Mouse (Mus musculus): Measurements from ENCODE around the gene Ankrd23.

Ankrd23 gene

DNA sequence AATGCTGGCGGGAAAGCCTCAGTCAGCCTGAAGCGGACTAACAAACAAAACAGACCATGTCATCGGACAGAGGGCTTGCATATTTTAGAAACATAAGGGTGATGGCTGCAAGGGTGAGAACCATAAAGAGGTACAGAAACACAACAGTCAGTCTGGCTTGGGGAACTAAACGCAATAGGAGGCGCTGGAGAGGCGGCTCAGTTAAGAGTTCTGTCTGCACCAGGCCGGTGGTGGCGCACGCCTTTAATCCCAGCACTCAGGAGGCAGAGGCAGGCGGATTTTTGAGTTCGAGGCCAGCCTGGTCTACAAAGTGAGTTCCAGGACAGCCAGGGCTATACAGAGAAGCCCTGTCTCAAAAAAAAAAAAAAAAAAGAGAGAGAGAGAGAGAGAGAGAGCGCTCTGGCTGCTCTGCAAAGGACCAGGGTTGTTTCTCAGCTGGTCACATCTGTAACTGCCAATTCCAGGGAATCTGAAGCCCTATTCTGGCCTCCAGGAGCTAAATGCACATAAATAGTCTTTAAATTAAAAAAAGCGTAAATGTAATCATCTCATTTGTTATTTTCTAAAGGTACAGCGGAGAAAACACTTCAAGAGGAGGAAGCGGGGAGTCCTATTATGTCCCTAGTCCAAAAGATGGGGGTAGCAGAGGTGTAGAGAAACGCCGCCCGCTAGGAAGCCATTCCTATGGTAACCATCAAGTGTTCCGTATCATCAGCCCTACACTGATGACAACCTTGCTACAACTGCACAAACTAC is 9.3 kb upstream of the Ankrd23 start:
- no peak for DNase-seq (ENCODE audit: low read depth, low spot score)

DNA sequence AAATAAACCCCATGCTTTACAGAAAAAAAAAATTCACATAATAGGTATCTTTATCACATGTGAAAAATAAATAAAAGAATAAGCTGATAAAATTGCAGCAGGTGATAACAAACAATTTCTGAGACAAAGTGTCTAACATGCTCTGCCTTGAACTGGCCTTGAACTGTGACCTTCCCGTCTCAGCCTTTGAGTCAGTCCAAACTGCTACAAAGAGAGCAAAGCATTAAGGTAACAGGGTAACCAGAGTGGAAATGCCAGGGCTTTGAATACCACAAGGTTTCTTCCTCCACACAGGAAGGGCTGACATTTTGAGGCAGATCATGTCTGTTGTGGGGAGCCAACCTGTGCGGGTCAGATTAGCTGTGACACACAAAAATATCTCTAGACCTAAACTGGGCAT is 8.7 kb upstream of the Ankrd23 start:
- no peak for DNase-seq (ENCODE audit: low read depth, low spot score)

DNA sequence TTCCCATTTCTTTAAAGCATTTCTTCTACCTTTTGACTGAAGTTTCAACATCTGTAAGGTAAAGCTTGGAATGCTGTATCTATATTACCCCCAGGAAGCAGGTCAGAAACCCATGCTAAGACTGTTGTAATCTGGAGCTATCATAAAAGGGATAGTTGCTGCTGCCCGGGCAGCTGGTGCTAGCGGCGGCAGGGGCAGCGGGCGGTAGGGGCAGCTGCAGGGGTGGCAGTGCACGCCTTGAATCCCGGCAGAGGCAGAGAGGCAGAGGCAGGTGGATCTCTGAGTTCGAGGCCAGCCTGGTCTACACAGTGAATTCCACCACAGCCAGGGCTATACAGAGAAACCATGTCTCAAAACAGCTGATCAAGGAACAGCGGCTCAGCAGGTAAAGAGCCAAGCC is 6.2 kb upstream of the Ankrd23 start:
- DNase-seq (ENCODE audit: low read depth, low spot score) = no peak

DNA sequence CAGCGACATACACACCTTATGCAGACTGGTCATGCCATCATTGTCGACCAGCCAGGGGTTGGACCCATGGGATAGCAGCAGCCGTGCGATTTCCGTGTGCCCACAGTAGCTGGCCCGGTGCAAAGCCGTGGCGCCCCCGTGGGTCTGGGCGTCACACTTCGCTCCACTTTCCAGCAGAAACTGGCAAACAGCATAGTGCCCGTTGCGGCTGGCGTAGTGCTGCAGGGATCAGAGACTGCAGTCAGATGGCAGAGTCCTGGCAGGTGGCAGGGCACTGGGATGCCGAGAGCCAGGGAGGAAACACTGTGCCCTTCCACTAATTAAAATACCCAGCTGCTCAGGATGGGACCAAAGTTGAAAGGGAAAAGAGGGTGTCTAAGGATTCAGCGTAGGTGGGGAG is 5.2 kb upstream of the Ankrd23 start:
- DNase-seq (ENCODE audit: low read depth, low spot score) = no peak

DNA sequence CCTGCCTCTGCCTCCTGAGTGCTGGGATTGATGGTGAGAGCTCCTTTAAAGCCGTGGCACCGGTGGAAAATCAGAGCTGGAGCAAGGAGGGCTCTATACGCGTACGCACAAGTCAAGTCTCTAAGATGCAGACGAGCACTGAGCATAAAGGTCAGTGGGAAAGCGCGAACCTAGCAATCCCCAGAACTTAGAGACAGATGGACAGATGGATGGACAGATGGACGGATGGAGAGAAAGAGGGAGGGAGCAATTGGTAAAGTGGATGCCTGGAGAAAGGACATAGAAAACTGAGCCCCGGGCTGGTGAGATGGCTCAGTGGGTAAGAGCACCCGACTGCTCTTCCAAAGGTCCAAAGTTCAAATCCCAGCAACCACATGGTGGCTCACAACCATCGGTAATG is 4.1 kb upstream of the Ankrd23 start:
- no peak for DNase-seq (ENCODE audit: low read depth, low spot score)

DNA sequence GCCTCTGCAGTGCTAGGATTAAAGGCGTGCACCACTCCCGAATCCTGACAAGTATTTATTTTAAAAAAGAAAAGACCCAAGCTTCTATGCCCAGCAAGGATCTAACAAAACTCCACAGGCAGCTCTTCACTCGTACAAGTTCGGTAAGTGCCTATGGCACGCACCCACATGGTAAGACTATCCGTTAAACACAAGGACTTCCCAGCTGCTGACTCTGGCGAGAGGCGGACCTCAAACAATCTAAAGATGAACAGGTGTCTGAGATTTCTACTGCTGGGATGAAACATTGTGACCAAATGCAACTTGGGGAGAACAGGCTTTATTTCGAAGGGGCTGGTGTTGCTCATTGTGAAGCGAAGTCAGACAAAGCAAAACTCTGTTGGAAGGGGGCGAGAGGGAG is 3.4 kb upstream of the Ankrd23 start:
- DNase-seq (ENCODE audit: low read depth, low spot score) = no peak

DNA sequence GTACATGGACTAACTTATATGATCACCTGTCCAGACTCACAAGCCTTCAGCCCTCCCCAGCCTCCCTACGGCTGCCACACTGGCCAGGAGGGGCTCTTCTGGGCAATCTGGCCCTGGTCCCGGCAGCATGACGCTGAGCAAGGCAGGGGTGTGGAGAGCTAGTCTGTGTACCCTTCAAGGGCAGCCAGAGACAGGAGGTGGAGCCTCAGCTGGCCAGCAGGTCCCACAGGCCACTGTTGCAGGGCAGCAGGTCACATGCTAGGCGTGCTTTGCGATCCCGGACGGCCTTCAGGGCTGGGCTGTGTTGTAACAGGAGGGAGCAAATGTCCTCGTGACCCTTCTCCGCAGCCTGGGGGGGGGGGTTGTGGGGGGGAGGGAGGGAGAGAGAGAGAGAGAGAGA is 2.5 kb upstream of the Ankrd23 start, which contains the start of gene Gm42417:
Gene Gm42417, minus strand, starts transcription at position 244 of the 400 bp plus-strand sequence.
- no peak for DNase-seq (ENCODE audit: low read depth, low spot score)

DNA sequence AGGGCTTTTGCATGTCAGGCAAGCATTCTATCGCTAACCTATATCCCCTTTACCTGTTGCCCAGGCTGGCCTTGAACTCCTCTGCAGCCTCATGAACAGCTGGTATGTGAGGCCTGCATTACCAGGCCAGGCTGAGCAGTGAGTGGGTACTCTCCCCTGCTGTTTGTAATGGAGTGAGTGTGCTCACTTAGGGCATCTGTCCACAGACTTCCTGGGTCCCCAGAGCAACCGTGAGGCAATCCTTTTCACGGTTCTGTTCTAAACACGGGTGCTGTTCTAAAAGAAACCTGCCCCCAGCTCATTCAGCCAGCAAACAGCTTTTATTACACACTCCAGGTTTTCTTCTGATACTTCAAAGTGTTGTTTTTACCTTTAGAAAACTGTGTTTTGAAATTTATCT is 2.0 kb upstream of the Ankrd23 start:
- no peak for DNase-seq (ENCODE audit: low read depth, low spot score)

DNA sequence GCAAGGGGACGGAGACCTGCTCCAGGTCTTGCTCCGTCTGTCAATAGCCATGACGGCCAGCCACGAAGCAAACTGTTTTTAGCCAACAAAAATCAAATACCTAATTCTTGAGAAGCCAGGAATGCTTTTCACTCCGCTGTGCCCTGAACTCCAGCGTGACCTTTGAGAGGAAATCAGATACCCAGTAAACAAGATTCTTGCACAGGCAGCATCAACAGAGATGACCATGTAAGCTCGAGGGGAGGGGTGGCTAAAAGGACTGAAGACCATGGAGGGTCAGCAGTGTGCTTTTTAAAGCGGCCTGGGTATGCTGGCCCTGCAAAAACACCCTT is 320 bp downstream of the Ankrd23 start:
- DNase-seq (ENCODE audit: low read depth, low spot score) = no peak

DNA sequence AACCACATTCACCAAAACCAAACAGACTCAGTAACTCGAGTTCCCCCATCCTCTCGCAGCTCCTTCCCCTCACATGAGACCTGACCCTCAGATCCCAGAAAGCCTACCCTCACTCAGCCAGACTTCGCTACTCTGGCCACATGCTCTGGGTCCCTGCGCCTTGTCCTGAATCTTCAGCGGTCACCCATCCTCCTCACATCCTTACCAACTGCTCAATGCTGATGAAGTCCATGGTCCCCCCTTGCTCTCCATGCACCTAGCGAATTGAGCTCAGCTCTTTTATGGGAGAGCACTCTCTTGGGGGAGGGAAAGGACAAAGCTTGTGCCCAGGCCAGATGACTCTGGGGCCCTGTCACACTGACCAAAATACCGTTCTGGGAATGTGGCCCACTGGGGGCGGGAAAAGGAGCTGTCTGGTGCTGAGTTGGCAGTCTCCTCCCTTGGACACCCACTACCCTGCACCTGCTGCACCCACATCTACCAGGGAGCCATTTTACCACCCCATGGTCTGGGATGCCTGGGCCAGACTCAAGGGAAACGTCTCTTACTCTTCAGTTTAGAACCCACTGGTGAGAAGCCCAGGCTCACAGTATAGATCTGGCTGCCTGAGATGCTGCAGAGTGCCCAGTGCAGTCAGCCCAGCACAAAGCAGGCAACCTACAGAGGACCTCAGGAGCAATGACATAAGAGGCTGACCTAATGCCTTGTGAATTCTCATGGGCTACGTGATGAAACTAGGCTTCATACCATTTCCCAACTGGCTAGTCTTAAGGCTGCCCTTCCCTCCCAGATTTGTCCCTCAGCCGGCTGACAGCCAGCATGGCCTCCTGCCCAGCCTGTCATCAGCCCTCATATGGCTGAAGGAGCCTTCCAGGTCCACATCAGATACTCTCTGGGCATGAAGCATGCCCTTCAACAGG is 946 bp downstream of the Ankrd23 start:
- DNase-seq (ENCODE audit: low read depth, low spot score) = no peak

DNA sequence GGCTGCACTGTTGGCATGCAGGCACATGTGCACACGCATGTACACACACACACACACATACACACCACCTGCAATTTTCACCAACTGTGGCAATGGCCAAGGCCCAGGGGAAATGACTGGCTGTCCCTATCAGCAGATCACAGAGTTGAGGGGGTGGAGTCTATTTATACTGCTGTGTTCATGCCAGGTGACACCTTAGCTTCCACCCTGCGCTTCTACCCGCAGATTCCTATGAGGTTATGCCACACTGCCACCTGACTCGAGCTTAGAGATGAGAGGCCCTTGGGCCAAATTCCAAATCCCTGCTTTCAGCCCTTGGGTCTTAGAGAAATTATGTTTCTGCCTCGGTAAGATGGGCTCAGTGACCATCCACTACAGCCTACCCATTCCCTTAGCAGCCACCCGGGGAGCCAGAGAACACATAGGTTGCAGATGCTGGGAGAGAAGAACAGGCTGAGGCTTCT is 2.1 kb downstream of the Ankrd23 start:
- DNase-seq (ENCODE audit: low read depth, low spot score) = no peak

DNA sequence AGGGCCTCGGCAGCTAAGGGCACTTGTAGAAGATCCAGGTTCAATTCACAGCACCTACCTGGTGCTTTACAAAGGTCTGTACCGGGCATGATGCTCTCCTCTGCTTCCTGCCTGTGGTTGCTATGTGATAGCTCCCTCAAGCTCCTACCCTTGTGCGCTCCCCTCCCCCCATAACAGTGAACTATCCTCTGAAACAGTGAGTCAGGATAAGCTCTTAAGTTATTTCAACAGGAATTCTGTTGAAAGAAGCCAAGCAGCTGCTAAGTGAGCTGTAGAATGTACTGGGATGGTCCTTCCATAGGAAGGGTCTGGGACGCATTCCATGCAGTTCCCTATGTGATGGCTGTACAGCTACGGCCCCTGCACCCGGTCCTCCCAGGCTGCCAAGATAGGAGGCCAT is 3.1 kb downstream of the Ankrd23 start:
- DNase-seq (ENCODE audit: low read depth, low spot score) = no peak

DNA sequence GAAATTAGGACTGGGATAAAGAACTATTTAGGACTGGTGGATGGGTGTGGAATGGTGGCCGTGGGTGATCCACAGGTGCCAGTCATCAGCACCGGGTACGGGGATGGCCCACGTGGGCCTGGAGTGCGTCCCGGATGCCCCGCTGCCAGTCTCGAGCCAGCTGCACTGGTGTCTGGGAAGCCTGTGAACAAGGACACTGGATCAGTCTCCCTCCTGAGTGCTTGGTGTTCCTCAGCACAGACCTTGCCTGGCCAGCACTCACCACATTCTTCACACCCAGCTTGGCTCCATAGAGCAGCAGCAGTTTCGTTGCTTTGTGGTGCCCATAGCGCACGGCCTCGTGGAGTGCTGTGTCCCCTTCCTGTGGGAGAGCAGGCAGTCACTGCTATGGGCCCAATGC is 5.2 kb downstream of the Ankrd23 start:
- no peak for DNase-seq (ENCODE audit: low read depth, low spot score)

DNA sequence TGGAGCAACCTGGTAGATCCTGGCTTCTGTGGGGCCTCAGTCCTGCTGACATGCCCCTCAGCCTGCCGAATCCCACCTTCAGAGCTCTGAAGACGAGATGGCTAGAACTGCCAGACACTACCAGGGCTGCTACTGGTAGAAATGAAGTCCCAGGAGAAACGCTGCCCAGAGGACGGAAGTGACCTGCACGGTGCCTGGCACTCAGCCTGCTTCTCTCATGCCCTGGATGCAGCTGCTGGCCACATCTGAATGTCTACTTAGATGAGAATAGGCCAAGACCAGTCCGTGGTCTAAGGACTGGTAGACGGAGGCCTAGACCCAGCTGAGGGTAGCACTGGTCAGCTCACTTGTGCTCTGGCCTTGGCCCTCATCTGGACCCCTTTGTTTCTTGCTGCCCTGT is 5.7 kb downstream of the Ankrd23 start:
- DNase-seq (ENCODE audit: low read depth, low spot score) = no peak

DNA sequence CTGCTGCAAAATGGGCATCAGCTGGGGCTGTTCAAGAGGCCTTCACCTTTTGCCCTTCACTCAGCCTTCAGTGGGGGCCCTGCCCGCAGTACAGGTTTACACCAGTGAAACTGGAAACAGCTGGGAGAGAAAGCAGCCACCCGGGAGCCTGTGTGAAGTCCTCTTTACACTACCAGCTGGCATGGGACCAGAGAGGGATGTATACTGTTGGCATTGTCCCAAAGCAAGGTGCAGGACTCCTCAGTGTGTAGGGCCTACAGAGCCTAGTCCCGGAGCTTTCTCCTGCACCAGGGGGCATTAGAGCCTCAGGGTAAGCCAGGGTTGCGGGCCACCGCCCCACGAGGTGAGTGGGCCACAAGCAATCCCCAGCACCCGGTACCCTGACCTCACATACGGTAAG is 6.2 kb downstream of the Ankrd23 start:
- DNase-seq (ENCODE audit: low read depth, low spot score) = no peak

DNA sequence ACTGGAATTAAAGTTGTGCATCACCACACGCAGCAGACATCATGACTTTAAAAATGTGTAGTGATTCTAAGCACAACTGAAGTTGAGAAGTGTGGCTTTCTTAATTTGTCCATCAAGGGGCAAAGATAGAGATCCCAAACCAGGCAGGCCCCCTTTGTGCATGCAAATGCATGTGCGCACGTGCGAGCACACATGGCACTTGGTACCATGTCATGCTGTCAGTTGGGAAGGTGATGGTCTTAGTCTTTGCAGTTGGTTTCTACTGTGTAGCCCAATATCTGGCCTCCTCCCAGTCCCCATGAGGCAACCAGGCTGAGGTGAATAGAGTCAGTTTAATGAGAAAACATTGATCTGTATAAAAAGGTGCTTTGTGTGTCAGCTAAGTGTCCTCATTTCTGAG is 6.8 kb downstream of the Ankrd23 start:
- no peak for DNase-seq (ENCODE audit: low read depth, low spot score)

DNA sequence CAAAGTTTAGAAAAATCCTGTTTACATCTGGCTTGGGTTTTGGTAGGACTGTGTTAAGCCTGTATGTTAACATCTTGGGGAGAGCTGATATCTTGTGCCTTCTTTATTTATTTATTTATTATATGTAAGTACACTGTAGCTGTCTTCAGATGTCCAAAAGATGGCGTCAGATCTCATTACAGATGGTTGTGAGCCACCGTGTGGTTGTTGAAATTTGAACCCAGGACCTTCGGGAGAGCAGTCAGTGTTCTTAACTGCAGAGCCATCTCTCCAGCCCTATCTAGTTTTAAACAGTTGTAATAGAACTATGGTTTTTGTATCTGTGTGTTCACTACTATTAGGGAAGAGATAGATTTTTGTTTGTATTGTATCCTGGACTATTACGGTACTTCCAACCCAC is 7.4 kb downstream of the Ankrd23 start:
- DNase-seq (ENCODE audit: low read depth, low spot score) = no peak

DNA sequence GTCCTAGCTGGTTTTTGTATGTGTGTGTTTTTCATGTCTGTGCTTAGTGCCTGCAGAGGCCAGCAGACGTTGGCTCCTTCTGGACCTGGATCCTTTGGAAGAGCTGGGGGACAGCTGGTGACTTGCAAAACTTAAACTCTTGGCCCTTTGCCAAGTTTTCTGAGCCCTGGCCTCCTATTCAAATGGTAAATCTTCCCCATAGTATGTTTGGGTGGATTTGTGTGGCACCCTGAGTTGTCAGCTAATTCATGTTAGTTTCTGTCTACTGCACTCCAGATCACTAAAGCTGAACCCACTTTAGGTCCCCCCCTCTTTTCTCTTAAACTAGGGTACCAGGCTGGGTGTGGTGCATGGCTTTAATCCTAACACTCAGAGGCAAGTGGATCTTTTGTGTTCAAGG is 8.3 kb downstream of the Ankrd23 start:
- no peak for DNase-seq (ENCODE audit: low read depth, low spot score)

DNA sequence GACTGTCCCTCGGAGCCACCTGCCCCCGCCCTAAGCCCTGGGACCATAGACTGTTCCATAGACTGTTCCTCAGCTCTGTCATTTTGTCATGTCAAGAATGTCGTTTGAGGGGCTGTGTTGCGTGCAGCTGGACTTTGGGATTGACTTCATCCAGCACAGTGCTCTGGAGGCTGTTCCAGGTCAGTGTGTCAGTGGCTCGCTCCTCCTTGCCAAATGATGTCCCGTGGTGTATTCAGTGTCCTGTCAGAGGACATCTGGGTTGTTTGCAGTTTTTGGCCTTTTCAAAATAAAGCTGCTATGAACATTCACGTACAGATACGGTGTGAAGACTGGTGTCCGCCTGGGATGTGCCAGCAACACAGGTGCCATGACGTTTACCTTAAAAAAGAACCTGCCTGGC is 9.8 kb downstream of the Ankrd23 start:
- DNase-seq (ENCODE audit: low read depth, low spot score) = no peak

DNA sequence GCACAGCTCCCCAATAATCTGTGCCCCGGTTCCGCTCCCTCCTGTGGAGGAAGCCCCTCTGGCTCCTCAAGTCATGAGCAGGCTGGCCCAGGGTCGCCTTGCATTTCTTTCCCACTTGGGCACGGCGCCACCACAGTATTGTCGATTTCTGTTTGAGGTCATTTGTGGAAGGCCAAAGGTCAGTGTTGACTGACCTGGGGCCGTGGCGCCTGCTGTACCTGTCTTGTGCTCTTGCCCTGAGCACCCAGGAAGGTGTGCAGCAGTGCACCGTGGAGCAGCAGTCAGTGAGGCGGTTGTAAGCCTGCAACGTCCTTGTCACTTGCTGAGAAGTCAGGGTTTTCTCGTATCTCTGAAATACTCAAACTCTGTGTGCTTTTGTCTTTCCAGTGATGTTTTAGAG is 10.9 kb downstream of the Ankrd23 start:
- DNase-seq (ENCODE audit: low read depth, low spot score) = no peak

DNA sequence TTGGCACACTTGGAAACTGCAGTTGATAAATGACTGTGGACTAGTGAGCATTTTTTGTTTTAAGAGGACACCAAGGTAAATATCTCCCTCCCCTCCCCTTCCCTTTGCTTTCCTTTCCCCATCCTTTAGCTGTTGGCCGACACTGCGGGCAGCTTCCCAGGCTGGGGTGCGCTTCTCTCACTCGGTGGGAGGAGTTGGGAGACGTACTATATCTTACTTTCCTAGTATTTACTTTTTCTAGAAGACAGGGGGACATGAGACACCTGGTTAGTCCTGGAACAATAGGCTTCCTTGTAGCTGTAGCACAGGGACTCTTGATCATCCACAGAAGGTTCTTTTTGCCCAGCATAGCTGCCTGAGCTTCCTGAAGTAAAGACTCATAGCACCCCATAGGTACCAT is 12.6 kb downstream of the Ankrd23 start:
- DNase-seq (ENCODE audit: low read depth, low spot score) = no peak

DNA sequence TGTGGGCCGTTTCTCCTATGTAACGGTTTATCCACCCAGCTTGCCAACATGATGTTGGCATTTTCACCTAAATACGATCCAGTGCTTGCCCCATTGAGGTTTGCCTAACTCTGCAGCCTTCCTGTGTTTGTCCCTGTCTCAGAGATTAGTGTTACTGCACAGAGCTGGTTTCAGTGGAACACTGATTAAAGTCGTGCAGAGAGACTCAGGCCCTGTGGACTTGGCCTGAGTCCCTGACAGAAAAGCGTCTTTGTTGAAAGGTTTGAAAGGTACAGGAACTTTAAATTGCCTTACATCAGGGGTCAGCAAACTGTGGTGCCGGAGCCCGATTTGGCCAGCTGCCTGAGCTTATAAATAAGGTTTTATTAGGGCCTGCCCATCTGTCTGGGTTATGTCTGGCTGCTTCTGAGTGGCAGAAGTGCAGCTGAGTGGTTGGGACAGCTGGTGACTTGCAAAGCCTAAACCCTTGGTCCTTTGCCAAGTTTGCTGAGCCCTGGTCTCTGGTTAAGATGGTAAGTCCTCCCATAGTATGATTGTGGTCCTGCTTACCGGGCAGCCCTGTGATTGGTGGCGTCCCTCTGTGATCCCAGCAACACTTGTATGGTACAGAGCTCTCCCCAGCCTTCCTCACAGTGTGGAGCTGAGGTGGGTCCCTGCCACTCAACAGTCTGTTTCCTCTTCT is 13.2 kb downstream of the Ankrd23 start:
- DNase-seq (ENCODE audit: low read depth, low spot score) = no peak

Measured in WW6 (cell line).